Mouse (Mus musculus) liver, embryonic 14.5 days (tissue): ENCODE measurements around the gene Bax.

ENCODE experiments used
- CTCF ChIP-seq: IDR thresholded peaks from 2 replicates; pipeline ENCODE4 v1.5.1; 2016; ENCODE audit warnings: antibody characterized with exemption, low read depth, control low read depth
- EP300 ChIP-seq: IDR thresholded peaks from 2 replicates; pipeline ENCODE4 v1.6.1; 2016; ENCODE audit warnings: antibody characterized with exemption, low read depth

GRCm38 (mm10) chr7:45490822-45491221 lies 24.1 kb upstream of the Bax start:
- TF ChIP-seq CTCF (no peak), EP300 (no peak)
